Mouse (Mus musculus): ENCODE measurements at regions not wholly inside any gene's neighbourhood (a gene's known extent, or its start where the extent isn't known, plus 50 kb on each side); places are given as distances from the start of the nearest gene placed in this dataset.

DNA sequence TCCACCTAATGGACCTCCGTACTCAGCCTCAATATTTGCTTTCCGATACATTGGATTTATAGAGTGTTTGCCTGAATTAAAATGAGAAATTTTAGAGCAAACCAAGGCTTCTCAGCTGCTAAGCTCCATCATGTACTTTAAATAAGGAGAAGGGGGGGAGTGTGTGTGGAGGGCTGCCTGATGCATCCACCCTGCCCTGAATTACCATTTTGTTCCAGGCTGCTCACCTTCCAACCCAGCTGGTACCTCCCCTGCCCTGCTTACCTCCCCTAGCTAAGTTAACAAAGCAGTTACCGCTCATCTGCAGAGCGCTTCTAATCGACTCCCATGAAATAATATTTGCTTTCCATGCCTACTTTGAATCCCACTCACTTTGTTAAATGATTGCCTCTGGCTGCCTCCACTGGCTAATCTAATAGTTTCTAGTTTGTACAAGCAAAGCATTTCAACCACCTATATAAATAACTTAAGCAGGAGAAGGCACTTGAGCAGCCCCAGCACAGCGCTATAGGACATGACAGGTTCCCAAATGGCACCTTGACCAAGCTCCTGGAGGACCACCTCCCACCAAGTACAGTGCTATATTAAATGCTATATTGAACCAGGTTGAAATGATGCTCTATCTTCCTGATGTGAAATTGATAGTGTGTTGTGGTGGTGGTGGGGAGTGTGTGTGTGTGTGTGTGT, 449.0 kb downstream of the Gm826 start:
- TF ChIP-seq PAX5 (IDR thresholded peaks at IDR 0.05; ENCODE audit: low read length) (no peak), POLR2A (IDR thresholded peaks at IDR 0.05; ENCODE audit: low read depth, low read length) (no peak), MAX (IDR thresholded peaks at IDR 0.05; ENCODE audit: low read length) (no peak), IRF4 (IDR thresholded peaks at IDR 0.05; ENCODE audit: low read depth, low read length) (no peak), EP300 (IDR thresholded peaks at IDR 0.05; ENCODE audit: low read length) (no peak), POLR2AphosphoS2 (IDR thresholded peaks at IDR 0.05; ENCODE audit: low read depth, low read length) (no peak), CTCF (conservative IDR thresholded peaks at IDR 0.05 in 1 of 2, IDR thresholded peaks at IDR 0.05 in 1 of 2; ENCODE audit: low read depth in 2 of 2, low read length in 2 of 2) (no peak), BHLHE40 (IDR thresholded peaks at IDR 0.05; ENCODE audit: low read depth, low read length) (no peak), SIN3A (IDR thresholded peaks at IDR 0.05; ENCODE audit: low read length) (no peak), GABPA (IDR thresholded peaks at IDR 0.05; ENCODE audit: insufficient replicate concordance, low read depth, low read length) (no peak), ZNF384 (IDR thresholded peaks at IDR 0.05; ENCODE audit: low read depth, low read length) (no peak), E2F4 (IDR thresholded peaks at IDR 0.05; ENCODE audit: insufficient replicate concordance, low read depth, low read length) (no peak), RAD21 (IDR thresholded peaks at IDR 0.05; ENCODE audit: low read depth, low read length) (no peak)
